Mouse (Mus musculus) frontal cortex, adult (tissue): ENCODE measurements around the gene Klhl21.
"Not testable (repeated sequence)": the region's sequence is repeated elsewhere in the genome, so short reads cannot be mapped to it uniquely, and the experiment has no call there.

Source experiments
- ATAC-seq: cut with Nextera tagmentation; 2 replicates; pipeline ENCODE4 v1.9.2; 2017; ENCODE audit warnings: mild to moderate bottlenecking, moderate library complexity, mixed read lengths; ENCODE audit not compliant: low TSS enrichment

Klhl21 gene

GRCm38 (mm10) chr4:152021568-152022097 is 13.0 kb downstream of the Klhl21 start:
- no peak for ATAC-seq

GRCm38 (mm10) chr4:152022506-152022905 is 13.9 kb downstream of the Klhl21 start:
- ATAC-seq = no peak

DNA sequence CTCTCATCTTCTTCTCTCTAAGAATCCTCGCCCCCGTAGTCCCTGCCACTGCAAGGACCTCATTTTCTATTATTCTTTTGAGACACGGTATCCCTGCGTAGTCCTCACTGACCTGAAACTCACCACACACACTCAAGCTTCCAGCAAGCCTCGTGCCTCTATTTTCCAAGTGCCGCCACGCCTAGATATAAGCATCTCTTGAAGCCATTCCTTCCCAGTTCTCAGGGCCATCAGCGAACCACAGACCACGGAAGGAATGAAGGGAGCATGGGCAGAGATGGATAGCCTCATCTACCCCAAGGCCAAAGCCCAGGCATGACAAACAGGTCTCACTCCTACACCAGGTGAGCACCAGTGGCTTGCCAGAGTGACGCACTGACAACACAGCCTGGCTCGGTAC is 15.9 kb downstream of the Klhl21 start:
- no peak for ATAC-seq

- peak; percentile 36 for ATAC-seq
These were observed 18.3 kb downstream of the Klhl21 start for GRCm38 (mm10) chr4:152026751-152027508.

DNA sequence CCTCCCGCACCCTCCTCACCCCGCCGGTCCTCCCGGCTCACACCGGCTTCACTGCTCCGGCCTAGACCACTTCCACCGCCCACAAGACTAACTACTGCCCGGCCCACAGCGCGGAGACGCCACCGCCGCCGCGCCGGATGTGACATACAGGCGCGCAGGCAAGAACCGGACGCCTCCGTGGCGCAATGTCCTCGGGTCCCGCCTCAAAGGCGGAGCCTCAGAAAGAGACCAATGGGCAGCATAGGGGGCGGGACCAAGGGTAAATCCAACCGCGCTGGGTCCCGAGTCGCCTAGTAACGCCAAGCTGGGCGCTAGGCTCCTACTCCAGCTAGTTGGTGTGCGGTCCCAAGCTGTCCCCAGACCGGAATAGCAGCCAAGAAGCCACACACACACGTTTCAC is 18.9 kb downstream of the Klhl21 start, which contains the start of gene Zbtb48:
Gene Zbtb48 (minus strand): TSS at position 148 of the 400 bp plus-strand sequence.
- peak; percentile 95 for ATAC-seq

GRCm38 (mm10) chr4:152028456-152028855 is 19.9 kb downstream of the Klhl21 start:
- no peak for ATAC-seq

- ATAC-seq = no peak
These were observed 20.5 kb downstream of the Klhl21 start for GRCm38 (mm10) chr4:152029087-152029486.

DNA sequence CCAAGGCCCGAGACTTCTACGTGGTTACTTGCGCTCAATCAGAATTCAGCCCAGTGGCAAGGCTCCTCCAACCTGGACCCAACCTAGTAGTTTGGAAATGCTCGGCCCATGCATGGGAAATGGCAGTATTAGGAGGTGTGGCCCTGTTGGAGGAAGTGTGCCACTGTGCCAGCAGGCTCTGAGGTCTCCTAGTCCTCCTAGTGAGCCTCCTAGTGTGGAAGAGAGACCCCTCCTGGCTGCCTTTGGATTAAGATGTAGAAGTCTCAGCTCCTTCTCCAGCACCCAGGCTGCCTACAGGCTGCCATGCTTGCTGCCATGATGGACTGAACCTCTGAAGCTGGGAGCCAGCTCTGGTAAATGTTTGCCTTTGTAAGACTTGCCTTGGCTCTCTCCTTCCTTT is 21.4 kb downstream of the Klhl21 start:
- ATAC-seq = no peak

DNA sequence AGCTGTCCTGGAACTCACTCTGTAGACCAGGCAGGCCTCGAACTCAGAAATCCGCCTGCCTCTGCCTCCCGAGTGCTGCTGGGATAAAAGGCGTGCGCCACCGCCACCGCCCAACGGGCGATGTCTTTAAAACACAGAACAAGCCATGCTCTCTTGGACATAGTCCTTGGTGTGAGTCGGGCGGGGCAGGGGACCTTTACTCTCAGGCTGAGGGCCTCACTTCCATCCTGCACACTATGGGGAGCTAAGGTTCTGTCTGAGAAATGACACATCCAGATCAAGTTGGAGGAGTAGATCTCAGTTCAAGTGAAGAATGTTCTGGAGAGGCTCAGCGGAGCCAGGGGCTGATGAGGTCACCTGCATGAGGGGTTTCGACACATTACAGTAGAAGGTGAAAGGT is 24.3 kb downstream of the Klhl21 start:
- no peak for ATAC-seq

DNA sequence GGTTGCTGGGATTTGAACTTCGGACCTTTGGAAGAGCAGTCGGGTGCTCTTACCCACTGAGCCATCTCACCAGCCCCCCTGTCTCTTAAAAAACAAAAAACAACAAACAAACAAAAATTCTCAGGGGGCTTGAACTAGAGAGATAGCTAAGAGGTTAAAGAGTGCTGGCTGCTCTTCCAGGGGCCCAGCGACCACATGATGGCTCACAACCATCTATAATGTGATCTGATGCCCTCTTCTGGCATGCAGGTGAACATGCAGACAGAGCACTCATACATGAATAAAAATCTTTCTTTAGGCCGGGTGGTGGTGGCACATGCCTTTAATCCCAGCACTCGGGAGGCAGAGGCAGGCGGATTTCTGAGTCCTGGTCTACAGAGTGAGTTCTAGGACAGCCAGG is 27.9 kb downstream of the Klhl21 start:
- ATAC-seq = not testable (repeated sequence)

DNA sequence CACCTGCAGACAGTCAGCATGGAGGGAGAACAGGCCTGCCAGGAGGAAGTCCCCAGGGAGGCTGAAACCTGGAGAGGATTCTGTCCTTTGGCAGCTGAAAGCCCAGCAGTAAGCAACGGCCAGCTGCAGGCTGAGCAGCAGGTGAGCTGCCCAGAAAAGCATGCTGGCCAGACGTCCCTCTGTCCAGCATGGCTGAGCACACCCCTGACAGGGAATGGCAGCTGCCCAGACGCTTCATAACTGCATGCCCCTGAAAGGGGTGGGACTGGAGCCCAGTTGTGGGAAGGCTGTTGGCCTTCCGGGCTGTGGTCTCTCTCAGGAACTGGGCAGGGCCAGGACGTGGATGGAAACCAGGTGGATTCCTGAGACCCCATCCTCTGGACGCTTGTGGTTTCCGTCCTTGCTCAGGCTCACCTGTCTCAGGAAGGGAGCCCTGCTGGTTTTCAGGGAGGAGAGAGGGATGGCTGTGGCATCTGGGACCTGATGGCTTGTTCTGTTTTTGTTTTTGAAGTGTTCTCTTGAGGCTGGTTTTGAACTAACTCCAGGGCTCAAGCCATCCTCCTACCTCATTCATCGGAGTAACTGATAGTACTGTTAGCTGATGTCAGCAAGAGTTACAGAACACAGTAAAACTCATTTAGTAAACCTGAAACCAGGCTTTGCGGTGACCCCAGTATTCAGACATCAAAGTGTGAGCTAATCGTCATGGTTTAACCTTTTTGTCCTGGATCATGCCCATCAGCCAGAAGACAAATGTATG is 29.8 kb downstream of the Klhl21 start, which contains the start of gene Tas1r1:
Gene Tas1r1 (minus strand): TSS at position 344 of the 760 bp plus-strand sequence.
- ATAC-seq = no peak

- peak; percentile 93 for ATAC-seq
These were observed 30.6 kb downstream of the Klhl21 start, which contains the start of gene Nol9 for GRCm38 (mm10) chr4:152038985-152039830. TSS of gene Nol9 (plus strand) at chr4:152039321.

- no peak for ATAC-seq
These were observed 31.3 kb downstream of the Klhl21 start for GRCm38 (mm10) chr4:152039831-152040310.

GRCm38 (mm10) chr4:152041924-152042641 is 33.5 kb downstream of the Klhl21 start:
- ATAC-seq = no peak

- ATAC-seq = no peak
These were observed 34.6 kb downstream of the Klhl21 start for GRCm38 (mm10) chr4:152043171-152043570.

DNA sequence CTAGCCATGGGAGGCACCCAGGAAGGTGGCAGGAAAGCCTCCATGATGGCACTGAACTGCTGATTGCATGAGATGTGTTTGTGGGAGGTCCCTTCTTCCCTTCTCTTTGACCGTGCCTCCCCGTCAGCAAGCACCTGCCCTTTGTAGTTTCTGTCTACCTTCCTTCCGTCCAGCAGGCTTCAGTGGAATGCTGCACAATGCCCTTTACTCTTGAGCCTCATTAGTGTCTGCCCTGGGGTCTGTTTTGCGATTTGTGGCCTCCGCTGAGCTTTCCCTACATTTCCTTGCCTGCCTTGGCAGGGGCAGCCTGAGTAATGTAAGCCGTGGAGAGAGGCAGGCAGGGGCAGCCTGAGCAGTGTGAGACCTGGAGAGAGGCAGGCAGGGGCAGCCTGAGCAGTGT is 36.0 kb downstream of the Klhl21 start:
- ATAC-seq = no peak

GRCm38 (mm10) chr4:152062390-152063110 is 53.9 kb downstream of the Klhl21 start:
- ATAC-seq = peak; percentile 93

GRCm38 (mm10) chr4:152067280-152067679 is 58.7 kb downstream of the Klhl21 start:
- no peak for ATAC-seq
